8 mouse cellular contexts compared by ENCODE assay signal in the genomic region with DNA sequence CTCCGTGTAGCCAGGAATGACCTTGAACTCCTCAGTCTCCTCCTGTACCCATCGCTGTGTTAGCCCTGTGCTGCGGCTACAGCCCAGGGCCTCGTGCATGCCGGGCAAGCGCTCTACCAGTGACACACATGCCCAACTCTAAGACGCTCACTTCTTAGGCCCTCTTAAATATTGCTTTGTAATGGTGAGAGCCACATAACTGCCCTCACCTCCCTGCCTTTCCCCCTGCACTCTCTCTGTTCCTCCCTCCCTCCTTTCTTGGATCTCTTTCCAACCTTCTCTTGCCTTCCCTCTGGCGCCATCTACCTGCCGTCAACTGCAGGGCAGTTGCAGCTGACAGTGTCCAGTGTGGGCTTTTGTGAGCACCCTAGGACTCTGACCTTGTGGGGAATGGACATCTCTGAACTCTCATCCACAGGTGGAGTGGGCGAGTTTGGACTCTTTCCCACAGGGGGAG. TPM values are rescaled to one million over a fixed set of nuclear protein-coding genes. Genes with fewer than 3 reads are reported as not detected.
DNase-seq lines count a peak whose midpoint lies in the region; ATAC-seq and TF ChIP-seq lines count a peak whose summit lies in the region.

No protein-coding gene starts in this region.

- H3K79me2 ChIP-seq in C2C12 (ENCODE audit: control insufficient read depth, insufficient read depth) = no peaks in the 10 kb centered on the region

- peak; percentile 82 for TF ChIP-seq CTCF in C2C12 (IDR thresholded peaks at IDR 0.05; ENCODE audit: control insufficient read depth, insufficient read depth, insufficient read length)

- no peaks in the 10 kb centered on the region for H3K9me3 ChIP-seq in heart, embryonic 15.5 days (replicated peaks)
- no peaks in the 10 kb centered on the region for H3K9me3 ChIP-seq in liver, embryonic 12.5 days (replicated peaks)

- H3K4me1 ChIP-seq in heart, embryonic 15.5 days (replicated peaks) = peaks cover 28% of the 10 kb centered on the region
- peaks cover 21% of the 10 kb centered on the region for H3K4me1 ChIP-seq in liver, embryonic 12.5 days

- no peaks in the 10 kb centered on the region for H3K79me3 ChIP-seq in C2C12 (ENCODE audit: low read depth)

- WGBS in heart, embryonic 15.5 days = 28% methylated on average over 10 of the region's 10 CpGs
- 27% methylated on average over 10 of the region's 10 CpGs for WGBS in liver, embryonic 12.5 days (ENCODE audit: insufficient replicate concordance)

- peak; percentile 86 for ATAC-seq in erythroid progenitor cell, adult 5-6 weeks (replicated peaks; ENCODE audit: low FRiP score, poor library complexity, severe bottlenecking)
- ATAC-seq in heart, embryonic 15.5 days (replicated peaks; ENCODE audit: insufficient number of reproducible peaks, insufficient read depth, low FRiP score, low read depth) = peak; percentile 25
- ATAC-seq in liver, embryonic 12.5 days = peak; percentile 62

- H3ac ChIP-seq in C2C12 (ENCODE audit: control insufficient read depth, insufficient read length, low read depth) = no peak overlapping the region

- no peak overlapping the region for H3K9ac ChIP-seq in heart, embryonic 15.5 days
- H3K9ac ChIP-seq in liver, embryonic 12.5 days = no peak overlapping the region

- H3K4me2 ChIP-seq in heart, embryonic 15.5 days = no peak overlapping the region
- H3K4me2 ChIP-seq in liver, embryonic 12.5 days = no peak overlapping the region

- no peak overlapping the region for H3K4me3 ChIP-seq in C2C12 (ENCODE audit: insufficient read depth, poor library complexity, severe bottlenecking)
- H3K4me3 ChIP-seq in heart, embryonic 15.5 days = no peak overlapping the region
- H3K4me3 ChIP-seq in liver, embryonic 12.5 days = no peak overlapping the region

- peak; percentile 20 for DNase-seq in brain, embryonic 18.5 days (ENCODE audit: low read depth, low spot score)
- peak; percentile 82 for DNase-seq in kidney, postnatal 14 days
- DNase-seq in naive thymus-derived CD4-positive, alpha-beta T cell, adult 2 months (ENCODE audit: low read depth) = peak; percentile 86
- DNase-seq in splenic B cell, adult 2 months (ENCODE audit: low read depth, low spot score) = peak; percentile 85

- H3K27ac ChIP-seq in heart, embryonic 15.5 days = peak overlapping the region; percentile 78
- no peak overlapping the region for H3K27ac ChIP-seq in liver, embryonic 12.5 days

- no peaks in the 10 kb centered on the region for H3K36me3 ChIP-seq in C2C12 (ENCODE audit: control insufficient read depth, insufficient read depth)
- H3K36me3 ChIP-seq in heart, embryonic 15.5 days = no peaks in the 10 kb centered on the region
- no peaks in the 10 kb centered on the region for H3K36me3 ChIP-seq in liver, embryonic 12.5 days
- H3K36me3 ChIP-seq in splenic B cell, adult 2 months (ENCODE audit: control insufficient read depth, insufficient read depth, low read length, poor library complexity, severe bottlenecking) = no peaks in the 10 kb centered on the region

- H3K27me3 ChIP-seq in C2C12 (ENCODE audit: control insufficient read depth, insufficient read depth, insufficient read length) = peaks cover 20% of the 10 kb centered on the region
- H3K27me3 ChIP-seq in heart, embryonic 15.5 days = no peaks in the 10 kb centered on the region
- H3K27me3 ChIP-seq in liver, embryonic 12.5 days (replicated peaks) = no peaks in the 10 kb centered on the region
- no peaks in the 10 kb centered on the region for H3K27me3 ChIP-seq in splenic B cell, adult 2 months (ENCODE audit: control insufficient read depth, insufficient read depth, low read length, poor library complexity, severe bottlenecking)

TF ChIP-seq in C2C12, 6 proteins besides CTCF, POLR2A, EP300 and RAD21:
- TF ChIP-seq MYOG (IDR thresholded peaks at IDR 0.05; ENCODE audit: control insufficient read depth, extremely low read depth, insufficient read length) (no peak), MYOD1 (IDR thresholded peaks at IDR 0.05; ENCODE audit: control insufficient read depth, insufficient read length, low read depth) (no peak), MAX (IDR thresholded peaks at IDR 0.05) (no peak), USF1 (IDR thresholded peaks at IDR 0.05; ENCODE audit: low read depth) (no peak), CEBPB (IDR thresholded peaks at IDR 0.05; ENCODE audit: low read depth) (no peak), FOSL1 (IDR thresholded peaks at IDR 0.05; ENCODE audit: insufficient read depth, low read length, poor library complexity, severe bottlenecking) (no peak)

RNA-seq across cellular contexts. Expression of a gene that starts 38.5 kb away (rescaled TPM):
- not detected for polyA plus RNA-seq in C2C12 (2012; fragmentation: generic; extraction: Trizol)
- not detected in 2 replicates for total RNA-seq in erythroid progenitor cell, adult 5-6 weeks (2015; ENCODE audit: low replicate concordance)
- not detected in 2 replicates for total RNA-seq in erythroid progenitor cell, adult 5-6 weeks (2017; ENCODE audit: low replicate concordance)
- polyA plus RNA-seq in heart, embryonic 15.5 days (2015; fragmentation: Nextera tagmentation; extraction: Ambion mirVana) = 0.66 and 0.94 TPM in 2 replicates
- 0.04 and 0.06 TPM in 2 replicates for polyA plus RNA-seq in liver, embryonic 12.5 days (2016; fragmentation: Nextera tagmentation; extraction: Ambion mirVana)

Comparison
In these comparisons a context has a peak if more than half of its experiments do, and no peak if none do; other contexts are left out.
1. DNase-seq: peak in every context shown above with its lines; median percentile 86 in naive thymus-derived CD4-positive, alpha-beta T cell, adult 2 months; 85 in splenic B cell, adult 2 months; 82 in kidney, postnatal 14 days; 20 in brain, embryonic 18.5 days.
2. ATAC-seq: peak in every context shown above with its lines; median percentile 86 in erythroid progenitor cell, adult 5-6 weeks; 62 in liver, embryonic 12.5 days; 25 in heart, embryonic 15.5 days.